Mouse (Mus musculus) common myeloid progenitor, adult 5-6 weeks (primary cell): ENCODE data around the gene Btrc. TPM values are rescaled to one million over a fixed set of nuclear protein-coding genes. Genes with fewer than 3 reads are reported as not detected.
"Not testable (repeated sequence)": the region's sequence is repeated elsewhere in the genome, so short reads cannot be mapped to it uniquely, and the experiment has no call there.

ENCODE experiments used
- ATAC-seq: replicated peaks from 2 replicates; pipeline ENCODE4 v1.8.0; 2016; ENCODE audit warnings: low read depth, mild to moderate bottlenecking, moderate TSS enrichment, inconsistent platforms; ENCODE audit not compliant: poor library complexity, severe bottlenecking
- total RNA-seq: library from RNA; stranded (forward); fragments of 200-1000, 187-1606 nt; gene quantifications from 2 replicates; pipeline ENCODE4 v1.2.3, GENCODE M21; 2017

The Btrc gene
- 19.7 and 27.1 TPM in 2 replicates for total RNA-seq

- ATAC-seq: peak; percentile 98
These were observed at the start of gene Btrc for GRCm38 (mm10) chr19:45363384-45363926. Gene Btrc (plus strand): TSS chr19:45363734.

GRCm38 (mm10) chr19:45317473-45317882 lies 46.1 kb upstream of the Btrc start:
- no peak for ATAC-seq

- ATAC-seq: 0 out of 2 replicates have a peak, but pooled peaks have one; percentile 39
These were observed 42.5 kb upstream of the Btrc start for GRCm38 (mm10) chr19:45321062-45321461.

- ATAC-seq: no peak
These were observed 34.5 kb upstream of the Btrc start for GRCm38 (mm10) chr19:45329039-45329438.

- ATAC-seq: no peak
These were observed 33.7 kb upstream of the Btrc start for GRCm38 (mm10) chr19:45329748-45330298.

GRCm38 (mm10) chr19:45336718-45337117 lies 26.8 kb upstream of the Btrc start:
- no peak for ATAC-seq

- ATAC-seq: no peak
These were observed 25.4 kb upstream of the Btrc start for GRCm38 (mm10) chr19:45338182-45338581.

GRCm38 (mm10) chr19:45343941-45344340 lies 19.6 kb upstream of the Btrc start:
- ATAC-seq: no peak

- ATAC-seq: no peak
These were observed 15.3 kb upstream of the Btrc start for GRCm38 (mm10) chr19:45348188-45348587.

- no peak for ATAC-seq
These were observed 13.1 kb upstream of the Btrc start for GRCm38 (mm10) chr19:45350456-45350855.

- ATAC-seq: not testable (repeated sequence)
These were observed 10.8 kb upstream of the Btrc start for GRCm38 (mm10) chr19:45352706-45353105.

GRCm38 (mm10) chr19:45355678-45356077 lies 7.9 kb upstream of the Btrc start:
- no peak for ATAC-seq

- not testable (repeated sequence) for ATAC-seq
These were observed 6.7 kb upstream of the Btrc start for GRCm38 (mm10) chr19:45356868-45357267.

GRCm38 (mm10) chr19:45360486-45360885 lies 3.0 kb upstream of the Btrc start:
- ATAC-seq: no peak

GRCm38 (mm10) chr19:45363933-45364391 lies 428 bp downstream of the Btrc start:
- ATAC-seq: no peak; the same call in 1 of the 2 replicates

GRCm38 (mm10) chr19:45366651-45367050 lies 3.1 kb downstream of the Btrc start:
- ATAC-seq: no peak

- ATAC-seq: not testable (repeated sequence)
These were observed 21.3 kb downstream of the Btrc start for GRCm38 (mm10) chr19:45384815-45385214.

GRCm38 (mm10) chr19:45388551-45388950 lies 25.0 kb downstream of the Btrc start:
- ATAC-seq: no peak

GRCm38 (mm10) chr19:45394078-45394477 lies 30.5 kb downstream of the Btrc start:
- no peak for ATAC-seq

- peak; percentile 71; the same call in 1 of the 2 replicates for ATAC-seq
These were observed 47.5 kb downstream of the Btrc start for GRCm38 (mm10) chr19:45411000-45411399.

GRCm38 (mm10) chr19:45412694-45413093 lies 49.2 kb downstream of the Btrc start:
- ATAC-seq: no peak

GRCm38 (mm10) chr19:45413966-45414365 lies 50.4 kb downstream of the Btrc start:
- no peak for ATAC-seq
